Mouse (Mus musculus): ENCODE measurements at regions not wholly inside any gene's neighbourhood (a gene's known extent, or its start where the extent isn't known, plus 50 kb on each side); places are given as distances from the start of the nearest gene placed in this dataset.
A peak's percentile ranks its signal among the peaks of the same experiment; 100 is the strongest.

DNA sequence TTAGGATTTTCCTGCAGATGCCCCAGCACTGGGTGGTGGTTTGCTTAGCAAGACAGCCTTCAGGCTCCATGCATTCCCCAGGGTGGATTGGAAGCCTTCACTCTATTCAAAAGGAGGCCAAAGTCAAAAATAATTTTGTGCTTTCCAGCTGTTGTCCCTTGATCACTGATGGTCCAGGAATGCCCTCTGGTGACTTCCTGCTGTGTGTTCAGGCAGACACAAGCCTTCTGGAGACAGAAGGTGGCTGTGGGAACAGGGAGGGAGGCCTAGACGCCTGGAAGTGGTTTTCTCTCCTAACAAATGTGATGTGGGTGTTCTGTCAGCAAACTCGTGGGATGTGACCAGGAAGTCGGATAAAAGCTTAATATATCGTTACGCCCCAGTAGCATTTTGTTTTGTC is 81.3 kb downstream of the Atp6ap1l start:
- peak; percentile 76 for DNase-seq (ENCODE audit: low spot score)

DNA sequence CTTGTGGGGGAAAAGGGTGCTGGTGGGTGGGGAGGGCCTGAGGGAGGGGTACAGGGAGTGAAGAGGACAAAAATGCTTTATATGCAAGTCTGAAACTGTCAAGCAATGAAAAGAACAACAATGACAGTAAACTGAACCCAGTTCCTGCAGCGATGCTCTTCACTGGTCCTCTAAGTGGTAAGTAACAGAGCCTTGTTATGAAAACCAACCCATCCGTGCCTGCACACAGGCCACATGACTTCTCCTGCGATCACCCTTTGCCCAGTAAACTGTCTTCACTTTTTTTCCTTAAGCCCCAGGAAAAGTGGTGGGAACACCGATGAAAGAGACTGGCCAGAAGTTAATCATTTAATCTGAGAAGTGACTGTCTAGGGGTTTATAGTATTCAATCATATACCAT is 83.3 kb downstream of the Atp6ap1l start:
- no peak for DNase-seq (ENCODE audit: low spot score)

DNA sequence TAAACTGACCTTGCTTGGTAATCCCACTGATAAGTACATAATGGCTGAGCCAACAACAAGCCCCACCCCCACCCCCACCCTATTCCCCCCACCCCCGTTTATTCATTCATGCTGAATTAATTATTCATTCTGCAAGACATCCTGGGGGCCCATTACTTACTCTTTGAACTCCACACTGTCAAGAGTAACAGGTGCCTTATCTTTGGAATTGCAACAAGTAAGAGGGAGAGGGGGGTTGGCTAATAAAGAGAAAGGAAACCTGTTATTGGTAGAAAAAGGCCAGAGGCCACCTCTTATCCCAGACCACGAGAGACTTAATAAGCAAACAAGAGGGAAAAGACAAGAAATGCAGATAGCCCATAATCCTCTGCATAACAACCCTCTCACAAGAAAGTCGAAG is 84.7 kb downstream of the Atp6ap1l start:
- no peak for DNase-seq (ENCODE audit: low spot score)

DNA sequence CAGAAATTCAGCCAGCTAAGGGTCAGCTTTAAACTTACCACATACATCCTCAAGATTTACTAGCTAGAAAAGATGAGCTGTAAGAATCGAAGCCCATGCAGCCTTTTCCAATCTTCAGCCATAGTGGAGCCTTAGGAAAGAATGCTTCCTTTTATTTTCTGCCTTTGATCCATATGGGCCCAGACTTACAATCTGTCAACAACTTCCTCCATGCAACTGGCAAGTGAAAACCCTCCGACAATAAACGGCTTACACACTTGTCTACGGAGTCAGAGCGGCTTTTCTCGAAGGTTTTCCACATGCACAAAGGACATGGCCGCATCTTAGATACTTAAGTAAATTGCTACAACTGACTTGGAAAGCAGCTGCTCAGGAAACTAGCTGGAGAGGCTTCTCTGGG is 85.2 kb downstream of the Atp6ap1l start:
- DNase-seq (ENCODE audit: low spot score): no peak

DNA sequence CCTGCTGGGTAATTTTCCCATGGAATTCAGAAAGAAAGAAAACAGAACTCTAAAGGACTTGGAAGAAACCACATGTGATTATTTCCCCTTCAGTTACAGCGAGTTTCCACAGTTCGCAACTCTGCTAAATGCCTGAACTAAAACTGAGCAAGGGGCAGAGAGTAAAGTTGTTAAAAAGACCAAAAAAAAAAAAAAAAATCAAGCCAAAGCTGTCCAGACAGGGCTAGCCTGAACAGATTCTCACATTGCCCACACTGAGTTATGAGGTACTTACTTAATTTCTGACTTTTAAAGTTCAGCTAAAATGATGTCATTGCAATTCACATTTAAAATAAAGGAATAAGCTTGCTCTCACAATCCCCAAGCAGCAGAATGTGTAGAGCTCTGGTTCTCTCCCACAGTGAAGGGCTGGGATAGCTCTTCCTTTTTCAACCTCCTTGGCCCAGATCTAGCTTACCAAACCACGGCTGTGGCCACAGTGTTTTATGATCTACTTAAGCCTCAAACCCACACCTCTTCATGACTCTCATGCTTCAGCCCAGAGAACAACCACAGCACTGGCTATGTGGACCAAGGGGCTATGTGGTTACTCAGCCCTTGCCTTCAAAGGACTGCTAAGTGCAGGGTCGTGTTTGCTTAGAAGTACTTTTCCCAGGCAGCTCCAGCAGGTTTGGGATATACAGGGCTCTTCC is 90.8 kb downstream of the Atp6ap1l start:
- no peak for DNase-seq (ENCODE audit: low spot score)

DNA sequence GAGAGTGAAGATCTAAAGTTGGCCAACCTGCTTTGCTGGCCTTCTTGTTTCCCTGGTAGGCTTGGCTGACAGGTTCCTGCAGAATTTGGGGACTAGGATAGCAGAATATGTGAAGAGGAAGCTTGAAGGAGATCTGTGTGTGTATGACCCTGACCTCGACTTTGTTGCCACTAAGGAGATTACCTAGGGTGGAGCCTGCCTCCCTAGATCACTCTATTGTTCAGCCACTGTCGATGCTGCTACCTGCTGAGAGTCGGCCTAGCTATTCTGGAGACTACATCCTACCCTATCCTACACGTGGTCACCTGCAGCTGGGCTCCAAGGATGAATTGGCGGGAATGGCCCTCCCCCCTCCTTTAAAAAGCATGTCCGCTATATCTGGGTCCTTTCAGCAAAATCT is 95.1 kb downstream of the Atp6ap1l start:
- DNase-seq (ENCODE audit: low spot score): no peak

DNA sequence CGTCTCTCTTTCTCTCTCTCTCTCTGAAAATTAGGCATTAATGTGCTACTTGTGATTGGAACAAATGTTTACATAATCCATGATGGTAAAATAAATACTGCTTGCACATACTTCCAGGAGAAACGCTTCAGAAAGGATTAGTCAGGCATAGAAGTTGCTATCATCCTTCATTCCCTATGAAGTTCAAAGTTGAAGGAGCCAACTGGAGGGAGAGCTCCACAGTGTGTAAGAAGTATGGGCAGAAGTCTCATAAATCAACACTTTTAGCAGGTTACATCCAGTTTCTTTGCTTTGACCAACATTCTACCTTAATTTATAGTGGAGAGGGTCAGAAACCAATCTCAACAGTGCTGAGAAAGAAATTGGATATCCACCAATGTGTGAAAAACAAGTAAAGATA is 105.5 kb downstream of the Atp6ap1l start:
- DNase-seq (ENCODE audit: low spot score): no peak

DNA sequence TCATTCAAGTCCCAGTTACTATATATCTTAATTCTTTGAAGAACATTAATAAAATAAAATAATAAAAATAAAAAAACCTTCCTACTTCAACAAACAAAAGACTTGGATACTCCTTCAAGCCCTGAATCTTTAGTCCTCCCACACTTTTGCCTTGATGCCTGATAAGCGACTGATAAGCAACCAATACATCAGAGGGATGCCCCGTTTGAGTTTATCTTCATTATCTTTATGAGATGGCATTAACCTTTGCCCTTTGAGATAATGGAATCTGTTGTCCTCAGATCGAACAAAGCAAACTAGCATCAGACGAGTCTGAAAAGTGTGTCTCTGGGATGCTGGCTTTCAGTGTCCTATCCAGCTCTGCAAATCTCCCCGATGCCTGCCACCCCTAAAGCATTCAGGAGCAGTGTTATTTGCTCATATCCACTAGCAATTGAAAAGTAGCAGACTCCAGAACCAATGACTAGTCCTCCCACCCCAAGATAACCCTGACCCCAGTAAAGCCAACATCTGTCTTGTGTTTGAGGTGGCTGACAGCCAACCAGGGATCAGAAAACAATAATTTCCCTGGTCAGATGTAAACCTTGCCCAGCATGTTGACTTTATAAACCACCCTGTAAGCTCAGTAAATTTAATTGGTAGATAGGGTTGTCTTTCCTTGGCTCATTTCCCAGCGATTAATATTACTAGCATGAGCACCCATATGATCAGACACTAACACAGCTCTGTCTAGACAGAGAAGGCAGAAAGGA is 106.2 kb downstream of the Atp6ap1l start:
- DNase-seq (ENCODE audit: low spot score): peak; percentile 58

DNA sequence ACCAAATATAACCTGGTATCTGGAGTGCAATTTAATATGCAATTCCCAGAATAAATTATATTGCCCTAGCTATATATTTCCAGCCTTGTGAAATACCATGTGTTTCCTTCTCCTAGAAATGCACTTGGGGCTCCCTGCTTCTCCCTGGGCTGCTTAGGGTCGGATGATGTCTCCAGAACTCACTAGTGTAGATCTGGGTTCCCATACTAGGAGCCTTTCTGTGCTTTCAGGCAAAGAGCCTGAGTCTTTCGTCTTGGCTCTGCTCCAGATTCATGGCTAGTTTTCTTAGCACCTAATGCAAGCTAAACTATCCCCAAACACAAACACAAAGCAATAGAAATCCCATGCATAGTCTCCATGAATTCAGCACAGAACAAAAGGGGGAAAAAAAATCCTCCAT is 106.8 kb downstream of the Atp6ap1l start:
- no peak for DNase-seq (ENCODE audit: low spot score)

DNA sequence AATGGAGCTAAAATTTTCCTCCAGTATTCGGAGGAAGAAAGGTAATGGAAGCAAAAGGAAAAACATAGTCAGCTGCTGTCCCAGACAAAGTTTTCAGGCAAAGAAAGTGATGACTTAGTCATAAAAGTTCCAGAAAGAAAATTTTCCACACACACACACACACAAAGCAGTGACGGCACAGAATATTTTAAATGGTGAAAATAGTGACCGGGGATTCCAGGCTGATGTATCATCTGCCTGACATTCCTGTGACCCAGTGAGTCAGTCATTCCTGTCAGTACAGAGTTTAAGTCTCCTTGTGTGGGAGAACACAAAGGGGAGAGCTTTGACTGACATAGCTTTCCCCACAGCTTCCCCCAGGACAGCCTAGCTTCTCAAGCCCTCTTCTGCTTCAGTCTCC is 107.9 kb downstream of the Atp6ap1l start:
- peak; percentile 24 for DNase-seq (ENCODE audit: low spot score)

DNA sequence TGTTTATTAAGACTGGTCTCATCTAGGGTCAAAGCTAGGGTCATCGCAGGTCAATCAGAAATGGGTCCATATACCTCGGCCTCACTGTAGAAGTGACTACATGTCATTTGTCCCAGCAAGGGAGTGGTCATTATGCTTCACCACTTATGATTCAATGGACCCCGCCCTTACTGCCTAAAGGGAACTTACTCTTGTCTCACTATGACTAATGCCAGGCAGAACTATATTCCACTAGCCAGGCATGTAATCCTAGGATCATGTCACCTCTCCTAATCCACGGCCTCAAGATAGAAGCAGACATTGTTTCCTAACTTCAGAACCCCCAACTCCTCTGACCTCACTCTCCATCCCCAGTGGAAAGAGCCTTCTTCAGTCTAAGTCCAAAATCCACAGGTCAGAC is 108.3 kb downstream of the Atp6ap1l start:
- DNase-seq (ENCODE audit: low spot score): no peak

DNA sequence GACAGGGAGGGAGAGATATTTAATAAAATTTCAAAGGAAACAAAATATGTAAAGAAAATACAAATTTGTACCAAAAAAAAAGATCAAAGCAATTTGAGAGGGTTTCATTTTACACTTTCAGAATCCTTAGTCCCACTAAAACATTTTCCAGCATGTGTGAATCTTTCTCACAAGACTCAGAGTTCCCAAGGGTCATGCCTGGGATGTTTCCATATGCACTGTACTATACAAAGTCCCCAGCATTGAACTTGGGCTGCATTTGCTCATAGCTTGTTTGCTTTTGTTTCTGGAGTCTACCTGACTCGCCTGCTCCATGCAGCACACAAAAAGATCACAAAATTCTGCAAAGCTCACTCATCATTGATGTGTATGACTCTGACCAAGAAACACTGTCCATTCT is 122.7 kb downstream of the Atp6ap1l start:
- DNase-seq (ENCODE audit: low spot score): no peak

DNA sequence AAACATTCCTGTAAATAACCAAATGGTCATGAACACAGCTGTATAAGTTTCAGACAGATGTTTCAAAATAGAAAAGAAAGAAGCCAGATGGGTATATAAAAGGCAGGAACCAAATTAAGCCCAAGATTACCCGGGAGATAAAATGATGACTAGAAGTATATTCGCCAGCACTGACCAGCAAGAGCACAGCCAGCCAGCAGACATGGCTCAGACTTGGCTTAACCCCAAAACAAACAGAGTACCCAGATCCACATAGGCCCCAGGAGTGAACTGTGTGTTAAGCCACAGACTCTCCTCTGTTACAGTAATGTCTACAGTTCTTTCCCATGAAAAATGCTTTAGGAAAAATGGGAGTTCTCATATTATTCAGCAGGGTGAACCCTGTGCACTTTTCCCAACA is 123.2 kb downstream of the Atp6ap1l start:
- DNase-seq (ENCODE audit: low spot score): peak; percentile 80

DNA sequence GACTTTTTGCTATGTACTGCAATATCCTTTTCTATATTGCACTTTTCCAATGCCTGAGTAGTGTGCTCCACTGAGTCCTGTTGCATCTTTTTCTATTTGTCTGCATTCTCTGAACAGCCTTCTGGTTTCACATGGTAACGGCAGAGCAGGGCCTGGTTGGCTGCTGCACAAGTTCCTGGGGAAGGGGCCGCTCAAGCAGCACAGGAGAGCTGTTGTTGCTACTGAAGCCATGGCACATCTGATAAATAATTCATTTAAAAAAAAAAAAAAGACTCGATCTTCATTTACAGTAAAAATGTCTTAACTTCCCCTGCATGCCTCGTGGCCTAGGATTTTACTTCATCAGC is 127.2 kb downstream of the Atp6ap1l start:
- no peak for DNase-seq (ENCODE audit: low spot score)

DNA sequence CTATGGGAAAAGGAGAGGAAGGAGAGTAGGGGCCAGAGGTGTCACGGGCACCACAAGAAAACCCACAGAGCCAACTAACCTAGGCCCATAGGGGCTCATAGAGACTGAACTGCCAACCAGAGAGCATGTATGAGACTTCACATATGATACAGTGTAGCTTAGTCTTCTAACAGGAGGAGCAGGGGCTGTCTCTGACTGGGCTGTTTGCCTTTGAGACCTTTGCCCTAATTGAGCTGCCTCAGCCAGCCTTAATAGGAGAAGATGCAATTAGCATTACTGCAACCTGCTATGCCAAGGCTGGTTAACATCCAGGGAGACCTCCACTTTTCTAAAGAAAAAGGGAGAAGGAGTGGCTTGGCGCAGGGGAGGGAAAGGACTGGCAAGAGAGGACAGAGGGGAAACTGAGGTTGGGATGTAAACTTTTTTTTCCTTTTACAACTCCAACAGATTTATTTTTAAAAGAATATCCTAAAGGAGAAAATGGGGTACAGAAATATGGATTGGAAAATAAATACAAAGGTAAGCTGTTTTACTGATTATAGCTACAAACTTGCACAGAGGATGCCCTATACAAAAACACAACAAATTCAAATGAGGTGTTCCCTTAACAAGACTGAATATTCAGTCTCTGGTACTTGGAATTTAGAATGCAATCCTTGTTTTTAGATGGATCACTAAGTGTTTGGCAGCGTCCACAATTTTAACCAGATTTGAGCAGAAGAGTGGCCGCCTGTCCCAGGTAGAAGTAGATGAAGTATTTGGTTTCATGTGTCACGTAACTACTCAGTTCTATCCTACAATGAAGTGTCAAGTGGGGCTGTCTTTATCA is 127.8 kb downstream of the Atp6ap1l start:
- no peak for DNase-seq (ENCODE audit: low spot score)

DNA sequence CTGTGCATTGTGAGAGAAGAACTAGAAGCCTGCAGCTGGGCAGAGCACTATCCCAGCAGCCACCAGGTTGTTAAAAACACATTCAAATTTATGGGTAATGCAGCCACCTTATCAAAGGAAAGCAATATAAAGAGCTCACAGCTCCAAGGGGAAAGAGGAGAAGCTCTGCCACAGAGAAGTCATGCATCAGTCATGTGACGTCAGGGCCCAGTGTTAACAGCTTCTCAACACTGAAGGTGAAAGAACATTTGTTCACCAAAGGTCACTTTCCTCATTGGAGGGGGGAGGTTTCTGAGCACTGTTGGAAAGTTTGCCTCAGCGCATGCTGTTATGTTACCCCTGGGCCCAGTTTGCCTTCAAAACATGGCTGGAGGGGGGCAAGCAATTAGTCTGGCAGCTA is 143.0 kb downstream of the Atp6ap1l start:
- no peak for DNase-seq (ENCODE audit: low spot score)

DNA sequence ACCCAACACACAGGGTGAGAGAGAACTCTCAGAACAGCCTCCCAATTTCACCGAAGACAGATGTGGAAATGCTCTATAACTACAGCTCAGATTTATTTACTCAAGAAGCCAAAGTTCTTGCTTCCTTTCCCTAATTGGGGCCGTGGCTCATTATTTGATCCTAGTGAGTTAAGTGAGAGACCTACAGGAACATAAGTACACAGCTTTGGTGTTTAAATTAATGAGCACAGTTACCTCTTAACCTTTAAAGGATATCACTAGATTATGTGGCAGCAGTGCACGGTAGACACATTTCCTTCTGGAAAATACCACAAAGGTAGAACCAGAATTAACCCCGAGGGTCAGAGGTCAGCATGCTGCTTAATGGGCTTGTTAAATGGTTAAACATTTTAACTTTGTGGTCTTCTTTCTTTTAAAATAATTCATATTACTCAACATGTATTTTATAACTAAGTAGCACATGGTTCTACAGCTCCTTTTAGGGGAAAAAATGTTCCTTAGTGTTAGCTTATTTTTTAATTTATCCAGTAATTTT is 144.6 kb downstream of the Atp6ap1l start:
- no peak for DNase-seq (ENCODE audit: low spot score)

DNA sequence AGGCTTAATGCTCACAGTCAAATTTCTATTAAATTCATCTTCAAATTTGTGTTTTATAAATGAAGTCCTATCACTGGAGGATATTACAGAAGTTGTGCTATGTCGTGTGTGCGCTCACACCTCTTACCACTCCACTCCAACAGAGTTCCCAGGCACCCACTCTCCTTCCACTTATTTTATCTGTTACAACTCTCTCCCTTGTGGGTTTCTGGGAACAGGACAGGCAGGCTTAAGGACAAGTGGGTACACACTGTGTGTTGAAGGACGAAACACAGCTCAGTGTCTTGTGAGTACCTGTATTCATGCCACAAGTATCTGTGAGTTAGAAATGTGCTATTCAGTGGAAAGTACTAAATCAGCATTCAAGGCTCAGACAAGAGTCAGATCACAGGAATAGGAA is 150.7 kb downstream of the Atp6ap1l start:
- no peak for DNase-seq (ENCODE audit: low spot score)

DNA sequence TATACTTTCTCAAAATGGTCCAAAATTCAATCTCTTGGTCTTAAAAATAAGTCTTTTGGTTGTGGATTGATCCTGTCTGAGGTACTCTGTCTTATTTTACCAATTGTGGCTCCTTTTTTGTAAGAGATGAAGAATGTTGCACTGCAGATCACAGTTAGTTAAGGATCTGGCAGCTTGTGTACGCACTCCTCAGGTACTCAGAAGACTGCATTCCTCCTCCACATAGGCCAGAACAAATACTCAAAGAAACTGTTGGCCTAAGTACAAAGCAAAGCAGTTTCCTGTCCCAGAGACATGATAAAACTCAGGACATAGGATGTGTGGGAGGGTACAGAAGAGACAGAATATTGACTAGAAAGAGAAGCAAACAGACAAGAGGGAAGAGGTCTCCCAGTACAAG is 155.4 kb downstream of the Atp6ap1l start:
- no peak for DNase-seq (ENCODE audit: low spot score)

DNA sequence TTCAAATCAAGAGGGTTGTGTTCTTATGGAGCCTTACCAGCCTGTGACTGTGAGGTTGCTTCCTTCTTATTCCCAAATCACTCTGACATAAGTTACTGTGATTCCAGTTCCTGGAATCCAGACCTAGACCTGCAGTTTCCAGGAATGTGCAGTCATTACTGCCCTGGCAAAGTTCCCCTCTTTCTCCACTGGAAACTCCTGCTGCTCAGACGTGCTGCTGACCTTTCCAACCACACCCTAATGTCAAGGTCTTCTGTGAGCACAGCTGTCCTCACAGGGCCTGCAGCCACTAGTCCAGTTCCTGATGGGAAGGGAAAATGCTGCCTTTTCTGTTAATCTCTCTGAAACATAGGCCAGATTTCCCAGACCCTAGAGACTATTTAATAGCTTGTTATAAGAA is 160.1 kb downstream of the Atp6ap1l start:
- DNase-seq (ENCODE audit: low spot score): peak; percentile 21

DNA sequence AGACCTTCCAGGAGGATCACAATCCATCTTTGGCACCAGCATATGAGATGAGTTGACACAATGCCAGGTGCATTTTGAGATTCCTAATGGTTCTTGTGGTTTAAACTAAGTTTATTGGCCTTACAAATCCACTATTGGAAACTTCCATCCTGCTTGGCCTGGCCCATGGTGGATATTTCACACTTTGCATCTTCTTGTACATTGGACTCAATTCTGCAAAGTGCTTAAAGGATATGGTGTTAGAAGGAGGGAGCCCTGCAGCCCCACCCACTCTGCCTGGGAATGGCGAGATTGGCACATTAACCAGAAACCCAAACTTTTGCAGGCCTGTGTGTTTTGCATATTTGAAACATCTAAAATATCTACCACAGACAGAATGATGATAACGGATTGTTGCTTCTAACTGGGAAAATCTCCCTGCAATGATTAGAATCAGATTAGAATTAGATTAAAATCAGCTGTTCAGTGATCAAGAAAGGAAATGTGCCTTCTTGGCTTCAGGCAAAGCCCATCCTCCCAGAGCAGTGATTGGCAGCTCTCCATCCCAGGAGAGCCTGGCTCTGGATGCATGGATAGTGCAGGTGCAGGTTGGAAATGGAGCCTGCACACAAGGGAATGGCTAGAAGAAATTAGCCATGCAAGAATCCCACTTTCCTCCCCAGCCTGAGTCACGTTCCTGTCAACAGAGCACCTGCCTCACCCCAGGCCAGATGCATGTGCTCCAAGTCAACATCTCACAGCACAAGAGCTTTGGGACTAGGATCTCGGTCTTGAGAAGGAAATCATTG is 162.3 kb downstream of the Atp6ap1l start:
- no peak for DNase-seq (ENCODE audit: low spot score)

DNA sequence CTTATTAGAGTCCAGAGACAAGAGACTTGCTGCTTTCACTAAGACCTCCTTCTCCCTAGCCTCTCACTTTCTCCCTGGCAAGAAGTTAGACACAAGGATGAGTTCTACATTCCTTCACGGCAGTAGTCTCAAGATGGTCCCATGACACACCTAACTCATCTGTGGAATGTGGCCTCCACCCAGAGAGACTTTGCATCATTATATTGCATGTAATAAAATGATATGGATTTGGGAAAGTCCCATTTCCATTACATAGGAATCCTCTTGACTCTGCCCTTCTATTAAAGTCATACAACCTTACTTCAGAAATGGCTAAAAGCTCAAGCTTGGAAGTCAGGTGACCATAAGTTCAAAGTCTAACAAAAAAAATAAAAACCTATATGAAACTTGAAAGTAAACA is 165.4 kb downstream of the Atp6ap1l start:
- no peak for DNase-seq (ENCODE audit: low spot score)
